Mouse (Mus musculus): Measurements from ENCODE around the gene Krr1. TPM values are rescaled to one million over a fixed set of nuclear protein-coding genes. Genes with fewer than 3 reads are reported as not detected.

Gene Krr1
- polyA plus RNA-seq (2014; fragmentation: Illumina TruSeq; extraction: RNeasy Lipid Tissue Mini Kit (QIAGEN cat#74804)), result 68.7 TPM

DNA sequence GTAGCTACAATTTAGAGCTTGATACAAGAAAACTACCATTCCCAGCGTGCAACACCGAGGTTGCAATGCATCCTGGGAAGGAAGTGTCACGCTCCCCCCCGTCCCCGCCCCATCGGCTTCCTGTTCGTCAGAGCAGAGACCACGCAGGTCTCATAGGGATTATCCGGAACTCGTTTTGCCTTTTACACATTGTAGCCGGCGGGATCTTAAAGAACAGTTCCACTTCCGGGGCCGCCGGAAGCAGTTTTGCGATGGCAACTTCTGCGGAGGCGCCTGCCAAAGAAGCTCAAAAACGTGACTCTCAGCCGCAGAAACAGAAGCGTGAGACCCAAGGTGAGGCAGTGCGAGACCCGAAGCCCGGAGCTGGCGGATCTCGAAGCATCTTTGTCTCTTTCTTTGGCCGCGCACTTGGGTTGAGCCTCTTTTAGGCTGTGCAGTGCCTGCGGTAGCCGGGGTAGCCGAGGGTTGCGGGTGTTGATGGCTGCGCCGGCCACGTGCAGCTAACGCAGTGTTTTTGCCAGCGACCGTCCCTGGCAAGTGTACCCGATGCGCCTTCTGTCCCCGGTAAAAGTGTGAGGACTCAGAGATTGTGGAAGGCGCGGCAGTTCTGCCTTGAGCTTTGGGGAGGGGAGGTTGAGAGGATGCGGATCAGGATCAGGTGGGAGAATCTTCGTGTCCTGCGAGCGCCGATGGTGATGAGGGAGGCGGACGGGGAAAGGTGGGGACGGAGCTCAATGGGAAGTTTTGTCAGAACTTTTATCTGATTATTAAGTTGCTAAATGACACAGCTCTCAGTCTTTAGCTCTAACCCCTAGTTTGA is at the start of gene Krr1:
Gene Krr1 (plus strand): TSS at position 123 of the 820 bp plus-strand sequence.

GRCm38 (mm10) chr10:112002544-112003215 is 30.2 kb downstream of the Krr1 start, which contains the start of gene Glipr1:
Gene Glipr1 (minus strand): TSS chr10:112002631.

Other genes with a start within 250 kb of the Krr1 start
- gene Glipr1, start 30.0 kb downstream of the Krr1 start, polyA plus RNA-seq (2014; fragmentation: Illumina TruSeq; extraction: RNeasy Lipid Tissue Mini Kit (QIAGEN cat#74804)), result 12.0 TPM
- gene Glipr1l1, start 87.5 kb downstream of the Krr1 start, polyA plus RNA-seq (2014; fragmentation: Illumina TruSeq; extraction: RNeasy Lipid Tissue Mini Kit (QIAGEN cat#74804)), result not detected
- not detected for gene Glipr1l2, start 110.7 kb downstream of the Krr1 start, polyA plus RNA-seq (2014; fragmentation: Illumina TruSeq; extraction: RNeasy Lipid Tissue Mini Kit (QIAGEN cat#74804))
- not detected for gene Glipr1l3, start 187.7 kb downstream of the Krr1 start, polyA plus RNA-seq (2014; fragmentation: Illumina TruSeq; extraction: RNeasy Lipid Tissue Mini Kit (QIAGEN cat#74804))
- 3.2 TPM for gene Caps2, start 191.0 kb downstream of the Krr1 start, polyA plus RNA-seq (2014; fragmentation: Illumina TruSeq; extraction: RNeasy Lipid Tissue Mini Kit (QIAGEN cat#74804))

All from ovary, adult 10 weeks (tissue).